Mouse (Mus musculus) spleen, adult 2 months (tissue): ENCODE data around the gene Sergef. TPM values are rescaled to one million over a fixed set of nuclear protein-coding genes. Genes with fewer than 3 reads are reported as not detected.
A peak's percentile ranks its signal among the peaks of the same experiment; 100 is the strongest.

Experiments
- DNase-seq, 2 experiments: peaks; one replicate each; pipeline versions ENCODE4 v3.0.0 to v3.0.0-alpha.2; 2012 to 2021; ENCODE audit warnings: low spot score in 2 of 2, low read depth in 1 of 2
- H3K27ac ChIP-seq: fragments of 200-500 bp; 2 replicates; pipeline ENCODE4 v1.5.1; 2012; ENCODE audit warnings: low read length, inconsistent platforms; ENCODE audit not compliant: insufficient read depth
- H3K27me3 ChIP-seq: fragments of 200-500 bp; 2 replicates; pipeline ENCODE4 v1.6.1; 2012; ENCODE audit warnings: mild to moderate bottlenecking, moderate library complexity, low read length, inconsistent platforms; ENCODE audit not compliant: control insufficient read depth, insufficient read depth
- H3K36me3 ChIP-seq: fragments of 200-500 bp; 2 replicates; pipeline ENCODE4 v1.6.1; 2012; ENCODE audit warnings: mild to moderate bottlenecking, low read length, inconsistent platforms; ENCODE audit not compliant: control insufficient read depth, insufficient read depth
- H3K4me1 ChIP-seq: fragments of 200-500 bp; 2 replicates; pipeline ENCODE4 v1.6.1; 2011; ENCODE audit warnings: inconsistent platforms; ENCODE audit not compliant: control insufficient read depth, insufficient read depth, insufficient read length
- H3K4me3 ChIP-seq: fragments of 200-500 bp; 2 replicates; pipeline ENCODE4 v1.5.1; 2011; ENCODE audit warnings: mild to moderate bottlenecking, inconsistent platforms; ENCODE audit not compliant: insufficient read depth, insufficient read length; ENCODE audit errors: extremely low read depth
- CTCF ChIP-seq: fragments of 200-500 bp; IDR thresholded peaks from 2 replicates; pipeline ENCODE4 v1.5.1; 2011; ENCODE audit warnings: mild to moderate bottlenecking, inconsistent platforms; ENCODE audit not compliant: insufficient read depth, insufficient read length, insufficient replicate concordance; ENCODE audit errors: extremely low read depth
- POLR2A ChIP-seq: fragments of 200-500 bp; IDR thresholded peaks from 2 replicates; pipeline ENCODE4 v1.6.1; 2011; ENCODE audit warnings: low read depth, low read length, inconsistent platforms
- WGBS: fragments of 180-500 bp; shearing (Covaris S2); methylation state at CpG from one replicate; pipeline ENCODE4 v1.1.7; 2018; 5-methylcytosine and 5-hydroxymethylcytosine counted together
- polyA plus RNA-seq: library from polyadenylated mRNA; depleted of rRNA; stranded (reverse); fragments of >200 nt; gene quantifications from 2 replicates; pipeline ENCODE4 v1.2.3, GENCODE M21; 2012

The Sergef gene
- polyA plus RNA-seq, 1 experiment = 7.4 TPM

GRCm38 (mm10) chr7:46589181-46589580 lies 50.4 kb downstream of the Sergef start:
- Histone ChIP-seq H3K27me3 (no peaks in the 10 kb centered on the region), H3K36me3 (no peaks in the 10 kb centered on the region), H3K4me1 (peaks cover 16% of the 10 kb centered on the region; the same call in 1 of the 2 replicates), H3K4me3 (no peak overlapping the region), H3K27ac (peak overlapping the region; percentile 54)
- WGBS = 70% methylated on average over 12 of the region's 12 CpGs
- DNase-seq = peak in 1 of 2 experiments; percentile 12
- TF ChIP-seq CTCF (no peak), POLR2A (no peak)

DNA sequence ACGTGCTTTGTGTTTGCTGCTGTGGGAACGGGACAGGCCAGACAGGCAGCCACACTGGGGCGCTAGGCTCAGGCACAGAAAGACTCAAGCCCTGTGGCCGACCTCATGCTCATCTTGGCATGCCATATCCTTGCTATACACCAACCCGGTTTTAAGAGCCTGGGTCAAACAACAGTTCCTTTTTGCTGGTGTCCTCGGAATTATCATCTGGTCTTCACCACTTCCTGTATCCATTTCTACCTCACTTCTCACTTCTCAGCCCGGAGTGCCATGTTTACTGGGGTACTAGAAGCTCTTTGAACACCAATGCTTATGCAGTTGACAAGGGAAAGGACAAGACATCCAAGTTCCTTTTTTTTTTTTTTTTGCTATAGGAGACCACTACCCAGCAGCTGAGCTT lies 51.6 kb downstream of the Sergef start:
- 58% methylated on average over 7 of the region's 7 CpGs for WGBS
- H3K4me3 ChIP-seq = no peak overlapping the region
- H3K36me3 ChIP-seq = no peaks in the 10 kb centered on the region
- H3K4me1 ChIP-seq = peaks cover 16% of the 10 kb centered on the region; the same call in 1 of the 2 replicates
- TF ChIP-seq CTCF = no peak
- no peak for TF ChIP-seq POLR2A
- H3K27ac ChIP-seq = no peak overlapping the region
- H3K27me3 ChIP-seq = no peaks in the 10 kb centered on the region
- no peak for DNase-seq

GRCm38 (mm10) chr7:46587466-46587865 lies 52.1 kb downstream of the Sergef start:
- Histone ChIP-seq H3K27ac (no peak overlapping the region), H3K36me3 (no peaks in the 10 kb centered on the region), H3K27me3 (no peaks in the 10 kb centered on the region), H3K4me1 (peaks cover 16% of the 10 kb centered on the region; the same call in 1 of the 2 replicates), H3K4me3 (no peak overlapping the region)
- TF ChIP-seq POLR2A (no peak), CTCF (no peak)
- no peak for DNase-seq
- WGBS = 34% methylated on average over 17 of the region's 17 CpGs

GRCm38 (mm10) chr7:46586621-46587216 lies 52.9 kb downstream of the Sergef start:
- no peak for TF ChIP-seq POLR2A
- TF ChIP-seq CTCF = no peak
- DNase-seq = no peak
- Histone ChIP-seq H3K27me3 (no peaks in the 10 kb centered on the region), H3K36me3 (no peaks in the 10 kb centered on the region), H3K4me1 (peaks cover 16% of the 10 kb centered on the region; the same call in 1 of the 2 replicates), H3K27ac (no peak overlapping the region), H3K4me3 (no peak overlapping the region)
- 54% methylated on average over 10 of the region's 10 CpGs for WGBS

DNA sequence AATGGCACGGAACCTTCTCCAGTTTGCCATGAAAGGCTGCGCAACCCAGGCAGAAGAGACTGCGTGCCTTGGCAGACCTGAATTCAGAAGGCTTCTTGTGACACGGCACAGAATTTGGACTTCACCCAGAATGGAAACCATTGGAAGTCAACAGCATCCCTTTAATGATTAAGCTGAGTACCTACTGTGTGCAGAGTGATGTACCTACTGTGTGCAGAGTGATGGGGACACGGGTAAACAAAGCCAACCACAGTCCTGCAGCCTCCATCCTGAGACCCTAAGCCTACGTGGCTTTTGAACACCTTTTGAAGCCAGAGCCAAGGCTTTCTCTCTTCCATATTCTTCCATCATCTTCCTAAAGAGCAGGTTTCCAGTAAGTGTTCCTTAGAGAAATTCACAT lies 56.9 kb downstream of the Sergef start:
- peaks cover 3% of the 10 kb centered on the region; the same call in 1 of the 2 replicates for H3K4me1 ChIP-seq

DNA sequence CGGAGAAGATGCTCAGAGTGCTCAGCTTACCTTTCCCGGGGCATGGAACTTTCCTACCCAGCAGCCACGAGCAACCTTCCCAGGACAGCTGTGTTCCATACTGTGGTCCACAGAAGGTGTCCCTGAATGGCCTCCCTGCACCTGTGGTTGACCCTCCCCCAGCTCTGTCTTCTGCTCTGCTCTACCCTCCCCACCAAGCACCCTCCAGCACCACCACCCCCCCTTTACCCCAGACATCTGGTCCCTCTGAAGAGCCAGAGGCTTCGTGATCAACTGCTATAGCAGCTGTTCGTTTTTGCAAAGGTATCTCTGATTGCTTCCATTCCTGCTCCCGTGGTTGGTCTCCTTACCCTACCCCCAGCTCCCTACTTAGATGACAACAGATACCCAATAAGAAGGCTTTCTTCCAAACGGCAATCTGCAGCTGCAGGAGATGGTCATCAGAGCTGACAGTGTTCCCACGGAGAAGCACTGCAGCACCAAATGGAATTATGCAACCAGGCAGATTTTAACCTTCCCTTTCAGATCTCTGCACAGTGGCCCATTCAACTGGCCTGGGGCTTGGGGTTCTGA lies 58.2 kb downstream of the Sergef start:
- no peaks in the 10 kb centered on the region for H3K27me3 ChIP-seq
- TF ChIP-seq POLR2A (no peak), CTCF (no peak)
- no peak for DNase-seq
- no peak overlapping the region for H3K4me3 ChIP-seq
- 69% methylated on average over 8 of the region's 8 CpGs for WGBS
- H3K4me1 ChIP-seq = no peaks in the 10 kb centered on the region
- H3K27ac ChIP-seq = no peak overlapping the region
- H3K36me3 ChIP-seq = no peaks in the 10 kb centered on the region

More for the DNA sequence above, 56.9 kb downstream of the Sergef start:
- DNase-seq = no peak
- no peak for TF ChIP-seq CTCF
- no peak for TF ChIP-seq POLR2A
- H3K27ac ChIP-seq = no peak overlapping the region
- H3K36me3 ChIP-seq = no peaks in the 10 kb centered on the region
- no peaks in the 10 kb centered on the region for H3K27me3 ChIP-seq
- 92% methylated on average over 6 of the region's 6 CpGs for WGBS
- H3K4me3 ChIP-seq = no peak overlapping the region

DNA sequence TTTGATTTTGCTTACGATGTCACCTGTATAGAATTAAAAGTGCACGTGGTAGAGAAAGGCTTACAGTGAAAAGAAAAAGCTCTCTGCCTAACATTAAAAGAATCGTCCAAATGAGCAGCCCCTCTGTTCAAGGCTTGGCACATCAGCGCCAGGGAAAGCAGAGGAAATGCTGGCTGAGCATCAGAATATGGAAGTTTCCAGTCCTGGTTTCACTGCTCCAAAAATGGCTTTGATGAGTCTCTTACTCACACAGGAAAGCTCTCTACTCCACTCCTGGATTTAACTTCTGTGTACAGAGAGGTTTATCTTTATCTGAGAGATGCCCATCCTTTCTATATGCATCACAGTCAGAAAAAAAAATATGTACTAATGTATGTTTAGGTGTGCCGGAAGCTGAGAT lies 61.5 kb downstream of the Sergef start:
- WGBS = 89% methylated on average over 5 of the region's 5 CpGs
- H3K4me1 ChIP-seq = no peaks in the 10 kb centered on the region
- H3K4me3 ChIP-seq = no peak overlapping the region
- no peak for DNase-seq
- no peaks in the 10 kb centered on the region for H3K36me3 ChIP-seq
- no peak overlapping the region for H3K27ac ChIP-seq
- no peak for TF ChIP-seq POLR2A
- TF ChIP-seq CTCF = no peak
- H3K27me3 ChIP-seq = no peaks in the 10 kb centered on the region
